Mouse (Mus musculus) spleen, embryonic (tissue): Measurements from ENCODE around the gene Hcrtr1.

Experiments
- CTCF ChIA-PET: fragments of 350-600 bp; sonication (Branson Sonifier 250); formaldehyde crosslinking; loops from one replicate; lab custom pipeline; 2022; lab: Charles Lee

Hcrtr1 gene

GRCm38 (mm10) chr4:130167814-130168213 is 28.7 kb upstream of the Hcrtr1 start:
- CTCF ChIA-PET = no interaction called here

GRCm38 (mm10) chr4:130167321-130167720 is 28.2 kb upstream of the Hcrtr1 start:
- CTCF ChIA-PET = no interaction called here

GRCm38 (mm10) chr4:130166592-130166991 is 27.4 kb upstream of the Hcrtr1 start:
- CTCF ChIA-PET = no interaction called here

- CTCF ChIA-PET = no interaction called here
Observed at GRCm38 (mm10) chr4:130166061-130166460, 26.9 kb upstream of the Hcrtr1 start.

- CTCF ChIA-PET = no interaction called here
Observed at GRCm38 (mm10) chr4:130164121-130164520, 25.0 kb upstream of the Hcrtr1 start.

GRCm38 (mm10) chr4:130163391-130163861 is 24.3 kb upstream of the Hcrtr1 start:
- CTCF ChIA-PET = interaction anchor here (0.5 kb wide), 1 partner anchor 704 kb away, joined by 5 read pairs; no protein-coding TSS in a partner anchor

GRCm38 (mm10) chr4:130161349-130161748 is 22.2 kb upstream of the Hcrtr1 start:
- CTCF ChIA-PET = no interaction called here

- CTCF ChIA-PET = no interaction called here
Observed at GRCm38 (mm10) chr4:130156812-130157371, 17.7 kb upstream of the Hcrtr1 start.

GRCm38 (mm10) chr4:130154250-130154649 is 15.1 kb upstream of the Hcrtr1 start:
- CTCF ChIA-PET = no interaction called here

- CTCF ChIA-PET = no interaction called here
Observed at GRCm38 (mm10) chr4:130148405-130148804, 9.2 kb upstream of the Hcrtr1 start.

- CTCF ChIA-PET = no interaction called here
Observed at GRCm38 (mm10) chr4:130141786-130142185, 2.6 kb upstream of the Hcrtr1 start.

GRCm38 (mm10) chr4:130140992-130141402 is 1.8 kb upstream of the Hcrtr1 start:
- CTCF ChIA-PET = no interaction called here

GRCm38 (mm10) chr4:130138441-130139213 is 532 bp downstream of the Hcrtr1 start:
- CTCF ChIA-PET = no interaction called here

GRCm38 (mm10) chr4:130133399-130133798 is 5.8 kb downstream of the Hcrtr1 start:
- CTCF ChIA-PET = no interaction called here

- CTCF ChIA-PET = no interaction called here
Observed at GRCm38 (mm10) chr4:130131448-130132105, 7.6 kb downstream of the Hcrtr1 start.

- CTCF ChIA-PET = interaction anchor here (0.6 kb wide), 1 partner anchor 15 kb away, joined by 4 read pairs; no protein-coding TSS in a partner anchor
Observed at GRCm38 (mm10) chr4:130130641-130131350, 8.4 kb downstream of the Hcrtr1 start.

- CTCF ChIA-PET = interaction anchor here (0.6 kb wide), 1 partner anchor 29 kb away, joined by 4 read pairs; no protein-coding TSS in a partner anchor
Observed at GRCm38 (mm10) chr4:130130082-130130481, 9.1 kb downstream of the Hcrtr1 start.

- CTCF ChIA-PET = no interaction called here
Observed at GRCm38 (mm10) chr4:130128907-130129306, 10.3 kb downstream of the Hcrtr1 start.

- CTCF ChIA-PET = no interaction called here
Observed at GRCm38 (mm10) chr4:130125935-130126334, 13.2 kb downstream of the Hcrtr1 start.

GRCm38 (mm10) chr4:130125164-130125563 is 14.0 kb downstream of the Hcrtr1 start:
- CTCF ChIA-PET = no interaction called here

GRCm38 (mm10) chr4:130124110-130124509 is 15.0 kb downstream of the Hcrtr1 start:
- CTCF ChIA-PET = no interaction called here

- CTCF ChIA-PET = no interaction called here
Observed at GRCm38 (mm10) chr4:130123020-130123419, 16.1 kb downstream of the Hcrtr1 start.
